Mouse (Mus musculus): ENCODE data around the gene Snrpd3. TPM values are rescaled to one million over a fixed set of nuclear protein-coding genes. Genes with fewer than 3 reads are reported as not detected.

Snrpd3 gene
- polyA plus RNA-seq, 1 experiment from 2014 or later, result 63.3 TPM

GRCm38 (mm10) chr10:75530322-75530721 is 13.0 kb downstream of the Snrpd3 start:
- no peaks in the 10 kb centered on the region for H3K27me3 ChIP-seq (replicated peaks; ENCODE audit: control insufficient read depth, insufficient read depth, low read length)
- no peak for TF ChIP-seq CTCF (IDR thresholded peaks at IDR 0.05; ENCODE audit: low read depth)
- H3K4me1 ChIP-seq (replicated peaks; ENCODE audit: control insufficient read depth, insufficient read depth, low read length), result no peaks in the 10 kb centered on the region
- no peak overlapping the region for H3K27ac ChIP-seq (ENCODE audit: low read depth, low read length)
- peaks cover 49% of the 10 kb centered on the region for H3K36me3 ChIP-seq (ENCODE audit: control insufficient read depth, insufficient read depth)
- no peaks in the 10 kb centered on the region for H3K9me3 ChIP-seq (ENCODE audit: control insufficient read depth)
- ATAC-seq, result no peak
- H3K4me2 ChIP-seq (replicated peaks; ENCODE audit: low read depth), result no peak overlapping the region
- H3K9ac ChIP-seq (ENCODE audit: low read depth, low read length), result no peak overlapping the region
- H3K4me3 ChIP-seq (ENCODE audit: low read depth, low read length), result no peak overlapping the region
- 86% methylated on average over 2 of the region's 2 CpGs for WGBS

DNA sequence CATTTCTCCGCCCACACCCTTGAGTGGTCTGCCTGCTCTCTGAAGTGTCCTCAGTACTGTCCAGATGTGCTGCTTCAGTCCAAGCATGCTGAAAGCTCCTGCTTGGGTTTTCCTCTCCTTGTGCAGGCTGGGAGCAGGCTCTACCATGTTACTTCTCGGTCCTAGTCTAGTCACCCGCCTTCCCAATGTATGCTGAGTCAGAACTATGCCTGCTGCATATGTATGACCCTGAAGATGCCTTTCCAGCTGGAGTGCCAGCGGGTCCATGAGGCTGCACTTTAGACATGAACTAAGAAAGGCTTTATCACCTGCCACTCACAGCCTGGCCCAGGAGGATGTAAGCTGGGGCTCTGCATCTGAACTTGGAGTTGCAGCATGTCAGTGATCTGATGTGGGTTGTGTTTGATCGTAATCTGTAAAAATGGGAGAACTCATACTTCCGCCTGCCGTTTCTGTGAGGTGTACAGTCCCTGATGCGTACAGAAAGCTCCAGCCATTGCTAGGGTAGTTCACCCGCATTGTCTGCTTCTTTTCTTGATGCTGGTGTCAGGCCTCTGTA is 14.3 kb downstream of the Snrpd3 start:
- Histone ChIP-seq H3K4me1 (replicated peaks; ENCODE audit: control insufficient read depth, insufficient read depth, low read length) (no peaks in the 10 kb centered on the region), H3K4me3 (ENCODE audit: low read depth, low read length) (no peak overlapping the region), H3K9ac (ENCODE audit: low read depth, low read length) (no peak overlapping the region), H3K27ac (ENCODE audit: low read depth, low read length) (no peak overlapping the region), H3K9me3 (ENCODE audit: control insufficient read depth) (no peaks in the 10 kb centered on the region), H3K4me2 (replicated peaks; ENCODE audit: low read depth) (no peak overlapping the region), H3K36me3 (ENCODE audit: control insufficient read depth, insufficient read depth) (peaks cover 56% of the 10 kb centered on the region), H3K27me3 (replicated peaks; ENCODE audit: control insufficient read depth, insufficient read depth, low read length) (no peaks in the 10 kb centered on the region)
- no peak for TF ChIP-seq CTCF (IDR thresholded peaks at IDR 0.05; ENCODE audit: low read depth)
- no peak for ATAC-seq
- WGBS, result 90% methylated on average over 9 of the region's 9 CpGs

- TF ChIP-seq CTCF (IDR thresholded peaks at IDR 0.05; ENCODE audit: low read depth), result no peak
- Histone ChIP-seq H3K4me3 (ENCODE audit: low read depth, low read length) (no peak overlapping the region), H3K9me3 (ENCODE audit: control insufficient read depth) (no peaks in the 10 kb centered on the region), H3K4me2 (replicated peaks; ENCODE audit: low read depth) (no peak overlapping the region), H3K4me1 (replicated peaks; ENCODE audit: control insufficient read depth, insufficient read depth, low read length) (no peaks in the 10 kb centered on the region), H3K27ac (ENCODE audit: low read depth, low read length) (no peak overlapping the region), H3K27me3 (replicated peaks; ENCODE audit: control insufficient read depth, insufficient read depth, low read length) (no peaks in the 10 kb centered on the region), H3K9ac (ENCODE audit: low read depth, low read length) (no peak overlapping the region), H3K36me3 (ENCODE audit: control insufficient read depth, insufficient read depth) (peaks cover 56% of the 10 kb centered on the region)
- WGBS, result 91% methylated on average over 8 of the region's 8 CpGs
- no peak for ATAC-seq
These were observed 16.9 kb downstream of the Snrpd3 start for GRCm38 (mm10) chr10:75534216-75534615.

GRCm38 (mm10) chr10:75534934-75535333 is 17.6 kb downstream of the Snrpd3 start:
- Histone ChIP-seq H3K27me3 (replicated peaks; ENCODE audit: control insufficient read depth, insufficient read depth, low read length) (no peaks in the 10 kb centered on the region), H3K4me2 (replicated peaks; ENCODE audit: low read depth) (no peak overlapping the region), H3K9me3 (ENCODE audit: control insufficient read depth) (no peaks in the 10 kb centered on the region), H3K4me3 (ENCODE audit: low read depth, low read length) (no peak overlapping the region), H3K27ac (ENCODE audit: low read depth, low read length) (no peak overlapping the region), H3K9ac (ENCODE audit: low read depth, low read length) (no peak overlapping the region), H3K36me3 (ENCODE audit: control insufficient read depth, insufficient read depth) (peaks cover 53% of the 10 kb centered on the region), H3K4me1 (replicated peaks; ENCODE audit: control insufficient read depth, insufficient read depth, low read length) (no peaks in the 10 kb centered on the region)
- no peak for TF ChIP-seq CTCF (IDR thresholded peaks at IDR 0.05; ENCODE audit: low read depth)
- no peak for ATAC-seq
- 89% methylated on average over 8 of the region's 8 CpGs for WGBS

- Histone ChIP-seq H3K4me3 (ENCODE audit: low read depth, low read length) (no peak overlapping the region), H3K27ac (ENCODE audit: low read depth, low read length) (no peak overlapping the region), H3K9me3 (ENCODE audit: control insufficient read depth) (no peaks in the 10 kb centered on the region), H3K4me1 (replicated peaks; ENCODE audit: control insufficient read depth, insufficient read depth, low read length) (no peaks in the 10 kb centered on the region), H3K27me3 (replicated peaks; ENCODE audit: control insufficient read depth, insufficient read depth, low read length) (no peaks in the 10 kb centered on the region), H3K4me2 (replicated peaks; ENCODE audit: low read depth) (no peak overlapping the region), H3K9ac (ENCODE audit: low read depth, low read length) (no peak overlapping the region), H3K36me3 (ENCODE audit: control insufficient read depth, insufficient read depth) (peaks cover 50% of the 10 kb centered on the region)
- ATAC-seq, result no peak
- no peak for TF ChIP-seq CTCF (IDR thresholded peaks at IDR 0.05; ENCODE audit: low read depth)
- WGBS, result 81% methylated on average over 2 of the region's 2 CpGs
These were observed 18.1 kb downstream of the Snrpd3 start for GRCm38 (mm10) chr10:75535423-75535822.

DNA sequence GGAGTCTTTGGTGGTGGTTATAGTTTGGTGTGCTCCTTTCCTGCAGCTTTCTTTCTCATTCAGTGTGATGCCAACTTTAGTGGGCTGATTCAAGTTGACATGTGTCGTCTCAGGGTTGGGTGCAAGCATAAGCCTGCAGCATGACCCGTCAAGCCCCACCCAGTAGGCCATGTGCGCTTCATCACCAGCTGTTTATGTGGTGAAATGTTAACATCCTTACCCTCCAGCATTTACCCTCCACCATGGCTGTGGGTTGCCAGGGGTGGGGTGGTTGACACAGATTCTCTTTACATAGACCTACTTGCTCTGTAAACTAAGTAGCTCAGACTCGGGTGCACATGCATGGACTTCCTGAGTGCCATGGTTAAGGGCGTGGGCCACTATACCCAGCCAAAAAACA is 18.8 kb downstream of the Snrpd3 start:
- no peak for TF ChIP-seq CTCF (IDR thresholded peaks at IDR 0.05; ENCODE audit: low read depth)

DNA sequence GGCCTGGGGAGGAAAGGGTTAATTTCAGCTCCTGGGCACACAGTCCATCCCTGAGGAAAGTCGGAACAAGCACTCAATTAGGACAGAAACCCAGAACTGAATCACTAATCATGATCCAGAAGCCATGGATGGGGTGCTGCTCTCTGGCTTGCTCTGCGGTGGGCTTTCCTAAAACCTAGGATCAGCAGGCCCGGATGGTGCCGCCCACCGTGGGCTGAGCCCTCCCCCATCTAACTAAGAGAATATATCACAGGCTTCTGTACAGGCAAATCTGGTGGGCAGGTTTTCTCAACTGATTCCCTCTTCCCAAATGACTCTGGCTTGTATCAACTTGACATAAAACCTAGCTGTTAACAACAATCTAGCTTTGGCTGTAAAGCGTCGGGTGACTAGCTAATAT is 30.6 kb downstream of the Snrpd3 start:
- Histone ChIP-seq H3K36me3 (ENCODE audit: control insufficient read depth, insufficient read depth) (no peaks in the 10 kb centered on the region), H3K9ac (ENCODE audit: low read depth, low read length) (no peak overlapping the region), H3K4me3 (ENCODE audit: low read depth, low read length) (no peak overlapping the region), H3K27ac (ENCODE audit: low read depth, low read length) (peak overlapping the region; percentile 37), H3K4me2 (replicated peaks; ENCODE audit: low read depth) (peak overlapping the region; percentile 14; the same call in 1 of the 2 replicates), H3K9me3 (ENCODE audit: control insufficient read depth) (no peaks in the 10 kb centered on the region), H3K27me3 (replicated peaks; ENCODE audit: control insufficient read depth, insufficient read depth, low read length) (no peaks in the 10 kb centered on the region), H3K4me1 (replicated peaks; ENCODE audit: control insufficient read depth, insufficient read depth, low read length) (no peaks in the 10 kb centered on the region; the same call in 1 of the 2 replicates)
- 37% methylated on average over 7 of the region's 7 CpGs for WGBS
- no peak for TF ChIP-seq CTCF (IDR thresholded peaks at IDR 0.05; ENCODE audit: low read depth)
- no peak for ATAC-seq

More for the DNA sequence above, 18.8 kb downstream of the Snrpd3 start:
- ATAC-seq, result no peak
- Histone ChIP-seq H3K4me1 (replicated peaks; ENCODE audit: control insufficient read depth, insufficient read depth, low read length) (no peaks in the 10 kb centered on the region), H3K9me3 (ENCODE audit: control insufficient read depth) (no peaks in the 10 kb centered on the region), H3K4me3 (ENCODE audit: low read depth, low read length) (no peak overlapping the region), H3K9ac (ENCODE audit: low read depth, low read length) (no peak overlapping the region), H3K36me3 (ENCODE audit: control insufficient read depth, insufficient read depth) (peaks cover 50% of the 10 kb centered on the region), H3K27ac (ENCODE audit: low read depth, low read length) (peak overlapping the region; percentile 21; the same call in 1 of the 2 replicates), H3K4me2 (replicated peaks; ENCODE audit: low read depth) (no peak overlapping the region), H3K27me3 (replicated peaks; ENCODE audit: control insufficient read depth, insufficient read depth, low read length) (no peaks in the 10 kb centered on the region)
- 86% methylated on average over 5 of the region's 5 CpGs for WGBS

Measured in intestine, postnatal 0 days (tissue).